Mouse (Mus musculus): ENCODE measurements around the gene Slc7a7.

DNA sequence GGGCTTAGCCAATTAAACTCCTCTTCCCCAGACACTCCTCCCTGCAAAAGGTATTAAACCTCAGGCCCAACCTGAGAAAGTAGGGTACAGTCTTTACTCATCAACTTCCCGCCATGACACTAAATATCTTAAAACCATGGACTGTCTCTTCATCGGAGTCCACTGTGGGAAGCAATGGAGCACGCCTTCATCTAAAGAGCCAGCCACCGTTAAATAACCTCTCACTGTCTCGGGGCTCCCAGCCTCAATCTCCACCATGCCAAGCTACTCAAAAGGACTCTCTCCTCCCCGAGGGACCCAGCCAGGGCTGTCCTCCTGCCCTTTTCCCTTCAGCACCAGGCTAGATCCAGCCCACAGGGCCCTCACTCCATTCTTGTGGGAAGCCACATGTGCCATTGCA, 47.0 kb downstream of the Slc7a7 start:
- TF ChIP-seq CTCF (IDR thresholded peaks at IDR 0.05; ENCODE audit: borderline replicate concordance, insufficient read depth, low read depth, low read length), result no peak
- no peak for TF ChIP-seq POLR2A (IDR thresholded peaks at IDR 0.05; ENCODE audit: borderline replicate concordance, insufficient read depth, low read length)

All from cerebellum, adult 2 months (tissue).